Mouse (Mus musculus) lung, postnatal 0 days (tissue): Measurements from ENCODE around the gene Hemgn.

Source experiments
- CTCF ChIP-seq: IDR thresholded peaks from 2 replicates; pipeline ENCODE4 v1.5.1; 2016; ENCODE audit warnings: antibody characterized with exemption, mild to moderate bottlenecking
- EP300 ChIP-seq: IDR thresholded peaks from 2 replicates; pipeline ENCODE4 v1.6.1; 2016; ENCODE audit warnings: antibody characterized with exemption, mild to moderate bottlenecking, control low read depth

DNA sequence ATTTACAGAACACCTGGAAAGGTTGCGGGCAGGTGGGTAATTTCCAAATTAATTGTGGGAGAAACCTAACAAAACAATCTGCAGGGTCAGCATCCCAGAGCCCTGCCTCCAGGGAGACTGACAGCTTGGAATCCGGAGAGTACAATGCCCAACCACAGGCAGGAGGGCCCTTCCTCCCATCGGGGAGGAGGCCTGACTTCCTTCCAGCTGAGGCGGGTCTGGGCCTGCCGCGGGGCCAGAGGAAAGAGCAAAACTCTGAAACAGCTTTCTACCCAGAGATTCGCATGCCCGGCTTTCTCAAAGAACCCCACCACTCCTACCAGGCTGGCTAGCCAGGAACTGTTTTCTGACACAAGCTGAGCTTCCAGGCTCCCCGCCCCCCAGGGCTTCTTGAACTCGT, 60.3 kb downstream of the Hemgn start:
- TF ChIP-seq CTCF (no peak), EP300 (no peak)
